Mouse (Mus musculus) induced T-regulatory cell, adult 2 months (primary cell): ENCODE measurements around the gene Olfr345.

ENCODE experiments used
- DNase-seq: peaks from one replicate; pipeline ENCODE4 v3.0.0-alpha.2; 2012; ENCODE audit warnings: low read depth

Olfr345 gene

DNA sequence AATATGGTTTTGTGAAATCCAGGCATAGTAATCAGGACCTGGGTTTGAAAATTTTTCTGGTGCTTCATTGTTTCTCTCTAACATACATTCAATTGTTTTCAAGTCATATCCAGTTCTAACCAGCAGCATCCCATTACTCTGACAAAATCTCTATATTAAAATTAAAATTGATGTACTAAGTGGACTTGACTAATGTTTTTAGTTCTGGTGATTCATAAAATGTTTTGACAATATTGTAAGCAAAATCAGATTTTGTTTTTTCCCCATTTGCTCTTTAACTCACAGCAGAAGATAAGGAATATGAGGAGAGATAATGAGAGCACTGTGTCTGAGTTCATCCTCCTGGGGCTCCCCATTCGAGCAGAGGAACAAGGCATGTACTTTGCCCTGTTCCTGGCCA is at the start of gene Olfr345:
Gene Olfr345, plus strand, starts transcription at position 301 of the 400 bp plus-strand sequence.
- DNase-seq = no peak

DNA sequence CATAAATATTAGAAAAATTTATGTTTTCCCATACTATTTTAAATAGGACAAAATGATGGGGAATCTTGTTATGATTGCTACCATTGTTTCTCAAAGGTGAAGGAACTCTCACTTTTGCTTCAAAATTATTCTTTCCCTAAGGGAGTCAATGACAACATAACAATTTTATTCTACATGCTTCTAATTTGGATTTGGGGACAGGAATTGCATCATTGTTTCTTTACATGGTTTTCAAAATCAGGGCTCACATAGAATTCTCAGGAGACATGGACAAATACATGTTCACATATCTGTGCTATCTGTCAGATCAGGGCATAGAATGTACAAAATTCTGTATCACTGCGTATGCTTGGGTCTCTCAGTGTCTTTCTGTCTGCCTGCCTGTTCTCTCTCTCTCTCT is 45.6 kb downstream of the Olfr345 start, which contains the start of gene Olfr346:
Gene Olfr346, plus strand, starts transcription at position 301 of the 400 bp plus-strand sequence.
- no peak for DNase-seq
